Mouse (Mus musculus) liver, embryonic 16.5 days (tissue): Measurements from ENCODE around the gene BC049352. TPM values are rescaled to one million over a fixed set of nuclear protein-coding genes. Genes with fewer than 3 reads are reported as not detected.

Source experiments
- ATAC-seq: fragments of 200-750 bp; cut with Nextera tagmentation; 2 replicates; pipeline ENCODE4 v1.8.0; 2017; ENCODE audit warnings: low read depth, mild to moderate bottlenecking, moderate number of reproducible peaks, moderate library complexity
- H3K27ac ChIP-seq: fragments of 300-500 bp; sonication (generic); 2 replicates; pipeline ENCODE4 v1.5.1; 2014; ENCODE audit warnings: mild to moderate bottlenecking, low read length
- H3K27me3 ChIP-seq: fragments of 300-500 bp; sonication (generic); 2 replicates; pipeline ENCODE4 v1.6.1; 2014; ENCODE audit warnings: low read depth, low read length, mixed read lengths; ENCODE audit not compliant: control insufficient read depth, insufficient read depth
- H3K36me3 ChIP-seq: fragments of 300-500 bp; sonication (generic); 2 replicates; pipeline ENCODE4 v1.6.1; 2014; ENCODE audit warnings: mild to moderate bottlenecking; ENCODE audit not compliant: control insufficient read depth, insufficient read depth
- H3K4me1 ChIP-seq: fragments of 300-500 bp; sonication (generic); 2 replicates; pipeline ENCODE4 v1.6.1; 2014; ENCODE audit warnings: low read depth, low read length, mixed read lengths; ENCODE audit not compliant: control insufficient read depth
- H3K4me2 ChIP-seq: fragments of 300-500 bp; sonication (generic); 2 replicates; pipeline ENCODE4 v1.6.1; 2014; ENCODE audit warnings: low read depth, low read length, mixed read lengths
- H3K4me3 ChIP-seq: fragments of 300-500 bp; sonication (generic); 2 replicates; pipeline ENCODE4 v1.5.1; 2014; ENCODE audit warnings: low read depth, mild to moderate bottlenecking, low read length
- H3K9ac ChIP-seq: fragments of 300-500 bp; sonication (generic); 2 replicates; pipeline ENCODE4 v1.6.1; 2014; ENCODE audit warnings: low read depth, low read length
- H3K9me3 ChIP-seq: fragments of 300-500 bp; sonication (generic); replicated peaks from 2 replicates; pipeline ENCODE4 v1.6.1; 2016; ENCODE audit warnings: low read length; ENCODE audit not compliant: control insufficient read depth
- WGBS: fragments of 180-500 bp; shearing (Covaris S2); extraction: QIAGEN DNeasy Blood & Tissue Kit; methylation state at CpG from one replicate; pipeline ENCODE4 v1.1.7; 2014; ENCODE audit not compliant: insufficient replicate concordance; 5-methylcytosine and 5-hydroxymethylcytosine counted together
- polyA plus RNA-seq: library from polyadenylated mRNA; unstranded; fragments of >200 nt; fragmentation: Nextera tagmentation; extraction: Ambion mirVana; gene quantifications from 2 replicates; pipeline ENCODE4 v1.2.1, GENCODE M21; 2015

Gene BC049352
- polyA plus RNA-seq, 1 experiment from 2014 or later: 0.05 TPM

- H3K27ac ChIP-seq: no peak overlapping the region
- WGBS: 43% methylated on average over 9 of the region's 9 CpGs
- H3K4me3 ChIP-seq: no peak overlapping the region
- no peaks in the 10 kb centered on the region for H3K36me3 ChIP-seq
- no peaks in the 10 kb centered on the region for H3K9me3 ChIP-seq
- ATAC-seq: peak; percentile 16; the same call in 1 of the 2 replicates
- peaks cover 7% of the 10 kb centered on the region; the same call in 1 of the 2 replicates for H3K4me1 ChIP-seq
- H3K9ac ChIP-seq: no peak overlapping the region
- H3K4me2 ChIP-seq: no peak overlapping the region
- no peaks in the 10 kb centered on the region for H3K27me3 ChIP-seq
Measured at GRCm38 (mm10) chr9:45202021-45202798, 20.4 kb downstream of the BC049352 start.

DNA sequence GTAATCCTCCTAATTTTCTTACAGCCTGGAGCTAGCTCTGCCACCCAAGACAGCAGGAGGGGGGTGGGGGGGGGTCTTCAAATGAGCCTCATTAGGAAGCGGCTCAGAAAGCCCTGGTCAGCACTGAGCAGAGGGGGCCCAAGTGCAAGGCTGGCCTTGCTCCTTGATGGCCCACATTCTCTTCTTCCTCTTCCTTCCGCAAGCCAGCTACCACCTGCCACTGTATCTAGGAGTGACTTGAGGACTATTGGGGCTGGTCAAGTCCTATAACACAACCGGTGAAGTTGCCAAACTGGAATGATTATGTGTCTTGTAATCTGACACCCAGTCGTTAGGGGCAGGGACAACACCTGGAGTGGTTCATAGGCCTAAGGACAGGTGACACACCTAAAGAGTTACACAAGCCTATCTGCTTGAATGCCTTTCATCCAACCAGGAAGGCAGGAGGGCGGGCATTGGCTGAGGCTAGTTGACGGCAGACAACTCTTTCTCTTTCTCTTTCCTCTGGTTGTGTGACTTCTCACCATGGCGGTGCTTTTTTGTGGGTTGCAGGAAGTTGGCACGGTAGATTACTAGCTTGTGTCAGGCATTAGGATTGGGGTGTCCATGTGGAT lies 22.1 kb downstream of the BC049352 start, which contains the start of gene Tmprss4:
TSS of gene Tmprss4 (minus strand) at position 296 of the 614 bp plus-strand sequence.
- H3K9me3 ChIP-seq: no peaks in the 10 kb centered on the region
- H3K4me2 ChIP-seq: no peak within 1 kb of the TSS
- no peaks in the 10 kb centered on the region for H3K36me3 ChIP-seq
- H3K9ac ChIP-seq: no peak within 1 kb of the TSS
- H3K4me1 ChIP-seq: peaks cover 7% of the 10 kb centered on the region; the same call in 1 of the 2 replicates
- H3K27ac ChIP-seq: no peak within 1 kb of the TSS
- no peaks in the 10 kb centered on the region for H3K27me3 ChIP-seq
- WGBS: 74% methylated on average over 8 of the region's 8 CpGs
- ATAC-seq: no peak
- no peak within 1 kb of the TSS for H3K4me3 ChIP-seq

DNA sequence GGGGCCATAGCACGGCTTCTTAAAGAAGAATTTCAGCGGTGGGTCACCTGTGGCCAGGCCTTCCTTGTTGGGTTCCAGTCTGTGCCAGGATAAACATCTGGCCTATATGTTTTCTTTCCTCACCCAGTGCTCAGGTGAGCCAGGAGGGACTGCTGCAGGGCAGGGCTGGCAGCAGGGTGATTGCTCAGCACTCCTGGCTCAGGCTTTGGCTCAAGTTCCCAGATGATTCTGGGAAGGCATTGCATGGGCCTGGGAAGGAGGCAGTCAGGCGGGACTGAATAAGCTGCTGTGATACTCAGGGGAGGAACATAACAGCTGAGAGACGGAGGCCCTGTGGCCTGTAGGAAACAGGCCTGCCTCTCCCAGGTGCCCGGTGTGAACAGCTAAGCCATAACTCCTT lies 23.3 kb downstream of the BC049352 start:
- Histone ChIP-seq H3K4me1 (peaks cover 7% of the 10 kb centered on the region; the same call in 1 of the 2 replicates), H3K27ac (no peak overlapping the region), H3K4me3 (no peak overlapping the region), H3K9ac (no peak overlapping the region), H3K9me3 (no peaks in the 10 kb centered on the region), H3K36me3 (no peaks in the 10 kb centered on the region), H3K4me2 (no peak overlapping the region), H3K27me3 (no peaks in the 10 kb centered on the region)
- no peak for ATAC-seq
- 53% methylated on average over 5 of the region's 5 CpGs for WGBS

GRCm38 (mm10) chr9:45206121-45206520 lies 24.3 kb downstream of the BC049352 start:
- Histone ChIP-seq H3K27me3 (no peaks in the 10 kb centered on the region), H3K4me3 (no peak overlapping the region), H3K36me3 (no peaks in the 10 kb centered on the region), H3K4me1 (peaks cover 7% of the 10 kb centered on the region; the same call in 1 of the 2 replicates), H3K27ac (no peak overlapping the region), H3K9me3 (no peaks in the 10 kb centered on the region), H3K9ac (no peak overlapping the region), H3K4me2 (no peak overlapping the region)
- whole genome bisulfite sequencing: 50% methylated on average over 4 of the region's 4 CpGs
- ATAC-seq: no peak

DNA sequence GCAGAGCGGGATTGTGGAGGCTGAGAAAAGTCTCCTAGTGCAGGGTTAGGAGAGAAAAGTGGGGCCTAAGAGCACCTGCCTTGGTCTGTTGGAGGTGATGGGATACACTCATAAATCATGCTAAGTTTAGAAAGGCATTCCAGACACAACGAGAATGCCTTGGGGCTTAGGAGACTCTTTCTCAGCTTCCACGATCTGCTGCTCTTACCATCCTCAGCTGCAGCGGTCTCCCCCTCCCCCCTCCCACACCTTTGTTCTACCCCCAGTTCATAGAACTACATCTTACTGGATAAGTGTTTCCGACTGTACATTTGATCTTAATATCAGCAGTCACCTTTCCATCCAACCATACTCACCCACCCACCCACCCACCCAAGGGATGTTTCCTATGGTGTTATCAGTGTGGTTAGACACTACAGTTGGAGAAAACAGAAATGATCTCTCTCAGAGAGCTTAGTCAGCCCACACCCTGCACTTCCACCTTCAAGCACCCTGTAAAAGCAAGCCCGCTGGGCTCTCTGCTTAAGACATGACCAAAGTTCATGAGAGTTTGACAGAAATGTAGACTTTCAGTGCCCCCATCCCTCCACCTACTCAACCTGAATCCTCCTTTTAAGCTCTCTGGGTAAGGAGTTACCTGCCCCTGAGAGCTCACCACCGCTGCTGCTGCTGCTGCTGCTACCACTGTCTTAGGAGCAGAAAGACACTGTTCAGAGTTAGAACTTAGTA lies 25.4 kb downstream of the BC049352 start:
- H3K4me1 ChIP-seq: peaks cover 3% of the 10 kb centered on the region; the same call in 1 of the 2 replicates
- H3K4me3 ChIP-seq: no peak overlapping the region
- no peak for ATAC-seq
- H3K27ac ChIP-seq: no peak overlapping the region
- no peaks in the 10 kb centered on the region for H3K27me3 ChIP-seq
- no peak overlapping the region for H3K9ac ChIP-seq
- H3K36me3 ChIP-seq: no peaks in the 10 kb centered on the region
- WGBS: 50% methylated on average over 7 of the region's 7 CpGs
- no peaks in the 10 kb centered on the region for H3K9me3 ChIP-seq
- H3K4me2 ChIP-seq: no peak overlapping the region

DNA sequence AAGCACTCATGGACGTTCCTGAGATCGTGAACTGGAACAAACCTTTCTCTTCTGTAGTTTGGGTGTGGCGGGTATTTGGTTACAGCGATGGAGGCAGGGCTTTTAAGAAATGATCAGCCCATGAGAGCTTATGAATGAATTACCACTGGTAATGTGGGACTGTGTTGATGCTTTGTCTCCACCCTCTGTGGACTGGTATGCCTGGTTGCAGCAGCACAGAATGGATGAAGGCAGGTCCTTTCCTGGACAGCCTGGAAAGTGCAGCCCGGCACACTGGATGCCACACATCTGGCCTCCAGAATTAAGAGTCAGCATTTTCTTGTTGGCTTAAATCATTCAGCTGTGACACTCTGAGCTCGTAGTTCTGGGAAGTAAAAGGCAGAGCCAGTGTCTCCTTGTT lies 30.2 kb downstream of the BC049352 start:
- 69% methylated on average over 6 of the region's 6 CpGs for WGBS

GRCm38 (mm10) chr9:45215526-45216179 lies 33.8 kb downstream of the BC049352 start:
- Histone ChIP-seq H3K9me3 (no peaks in the 10 kb centered on the region), H3K9ac (no peak overlapping the region), H3K4me3 (no peak overlapping the region), H3K27ac (no peak overlapping the region), H3K27me3 (no peaks in the 10 kb centered on the region), H3K36me3 (no peaks in the 10 kb centered on the region), H3K4me1 (no peaks in the 10 kb centered on the region), H3K4me2 (no peak overlapping the region)
- WGBS: 55% methylated on average over 11 of the region's 11 CpGs
- no peak for ATAC-seq

More for the DNA sequence above, 30.2 kb downstream of the BC049352 start:
- Histone ChIP-seq H3K4me2 (no peak overlapping the region), H3K9ac (no peak overlapping the region), H3K27me3 (no peaks in the 10 kb centered on the region), H3K36me3 (no peaks in the 10 kb centered on the region), H3K4me1 (no peaks in the 10 kb centered on the region), H3K4me3 (no peak overlapping the region), H3K27ac (no peak overlapping the region), H3K9me3 (no peaks in the 10 kb centered on the region)
- ATAC-seq: no peak

- no peaks in the 10 kb centered on the region for H3K9me3 ChIP-seq
- H3K27me3 ChIP-seq: no peaks in the 10 kb centered on the region
- no peaks in the 10 kb centered on the region for H3K36me3 ChIP-seq
- no peak overlapping the region for H3K27ac ChIP-seq
- 0 out of 2 replicates have a peak, but pooled peaks have one; percentile 24 for ATAC-seq
- no peak overlapping the region for H3K4me2 ChIP-seq
- H3K9ac ChIP-seq: no peak overlapping the region
- 37% methylated on average over 3 of the region's 3 CpGs for WGBS
- no peak overlapping the region for H3K4me3 ChIP-seq
- no peaks in the 10 kb centered on the region for H3K4me1 ChIP-seq
Measured at GRCm38 (mm10) chr9:45219644-45220043, 37.8 kb downstream of the BC049352 start.
